Mouse (Mus musculus) limb, embryonic 13.5 days (tissue): ENCODE data around the gene Mif. TPM values are rescaled to one million over a fixed set of nuclear protein-coding genes. Genes with fewer than 3 reads are reported as not detected.
A peak's percentile ranks its signal among the peaks of the same experiment; 100 is the strongest.

Source experiments
- ATAC-seq: fragments of 200-750 bp; cut with Nextera tagmentation; 2 replicates; pipeline ENCODE4 v1.8.0; 2017; ENCODE audit warnings: low read depth, moderate number of reproducible peaks, moderate TSS enrichment; ENCODE audit not compliant: low FRiP score
- H3K27ac ChIP-seq: fragments of 300-500 bp; sonication (generic); 2 replicates; pipeline ENCODE4 v1.5.1; 2015; ENCODE audit warnings: inconsistent platforms, mild to moderate bottlenecking, moderate library complexity
- H3K27me3 ChIP-seq: fragments of 300-500 bp; sonication (generic); 2 replicates; pipeline ENCODE4 v1.6.1; 2015; ENCODE audit warnings: mild to moderate bottlenecking, inconsistent platforms
- H3K36me3 ChIP-seq: fragments of 300-500 bp; sonication (generic); 2 replicates; pipeline ENCODE4 v1.6.1; 2015; ENCODE audit warnings: inconsistent platforms, mild to moderate bottlenecking, moderate library complexity
- H3K4me1 ChIP-seq: fragments of 300-500 bp; sonication (generic); 2 replicates; pipeline ENCODE4 v1.6.1; 2015; ENCODE audit warnings: inconsistent platforms
- H3K4me2 ChIP-seq: fragments of 300-500 bp; sonication (generic); replicated peaks from 2 replicates; pipeline ENCODE4 v1.6.1; 2015; ENCODE audit warnings: inconsistent platforms, mild to moderate bottlenecking, moderate library complexity
- H3K4me3 ChIP-seq: fragments of 300-500 bp; sonication (generic); 2 replicates; pipeline ENCODE4 v1.5.1; 2015; ENCODE audit warnings: moderate library complexity, mild to moderate bottlenecking, inconsistent platforms
- H3K9ac ChIP-seq: fragments of 300-500 bp; sonication (generic); 2 replicates; pipeline ENCODE4 v1.6.1; 2015; ENCODE audit warnings: mild to moderate bottlenecking, inconsistent platforms
- H3K9me3 ChIP-seq: fragments of 300-500 bp; sonication (generic); 2 replicates; pipeline ENCODE4 v1.6.1; 2016; ENCODE audit warnings: inconsistent platforms
- WGBS: fragments of 180-500 bp; shearing (Covaris S2); methylation state at CpG from one replicate; pipeline ENCODE4 v1.1.7; 2015; 5-methylcytosine and 5-hydroxymethylcytosine counted together
- polyA plus RNA-seq: library from polyadenylated mRNA; unstranded; fragments of >200 nt; fragmentation: Nextera tagmentation; extraction: Ambion mirVana; gene quantifications from 2 replicates; pipeline ENCODE4 v1.2.1, GENCODE M21; 2015

The Mif gene
- polyA plus RNA-seq, 1 experiment from 2014 or later: 1,677 TPM

- Histone ChIP-seq H3K4me1 (peaks cover 23% of the 10 kb centered on the region), H3K27ac (no peak overlapping the region), H3K27me3 (no peaks in the 10 kb centered on the region), H3K4me2 (no peak overlapping the region), H3K9me3 (no peaks in the 10 kb centered on the region), H3K36me3 (no peaks in the 10 kb centered on the region), H3K9ac (no peak overlapping the region), H3K4me3 (no peak overlapping the region)
- ATAC-seq: no peak
- WGBS: 92% methylated on average over 8 of the region's 8 CpGs
These were observed 24.7 kb upstream of the Mif start for GRCm38 (mm10) chr10:75884742-75885141.

DNA sequence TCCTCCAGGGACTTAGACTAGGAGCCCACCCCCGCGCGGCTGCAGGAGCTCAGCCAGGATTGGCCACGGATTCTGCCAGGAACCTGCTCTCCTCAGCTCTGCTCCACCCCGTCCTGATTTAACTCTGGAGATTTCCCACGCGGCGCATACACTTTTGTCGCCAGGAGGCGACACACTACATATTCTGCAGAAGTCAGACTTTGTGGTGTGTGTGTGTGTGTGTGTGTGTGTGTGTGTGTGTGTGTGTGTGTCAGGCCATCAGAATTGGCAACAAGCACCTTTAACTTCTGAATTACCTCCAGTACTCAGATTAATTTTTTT, 23.2 kb upstream of the Mif start:
- ATAC-seq: peak; percentile 66
- Histone ChIP-seq H3K9me3 (no peaks in the 10 kb centered on the region), H3K36me3 (no peaks in the 10 kb centered on the region), H3K27ac (0 out of 2 replicates have a peak overlapping the region, but pooled peaks have one; percentile 17), H3K27me3 (no peaks in the 10 kb centered on the region), H3K4me1 (peaks cover 19% of the 10 kb centered on the region), H3K9ac (no peak overlapping the region), H3K4me3 (peak overlapping the region; percentile 5; the same call in 1 of the 2 replicates), H3K4me2 (peak overlapping the region; percentile 48)
- under 1% methylated on average over 10 of the region's 10 CpGs for WGBS

DNA sequence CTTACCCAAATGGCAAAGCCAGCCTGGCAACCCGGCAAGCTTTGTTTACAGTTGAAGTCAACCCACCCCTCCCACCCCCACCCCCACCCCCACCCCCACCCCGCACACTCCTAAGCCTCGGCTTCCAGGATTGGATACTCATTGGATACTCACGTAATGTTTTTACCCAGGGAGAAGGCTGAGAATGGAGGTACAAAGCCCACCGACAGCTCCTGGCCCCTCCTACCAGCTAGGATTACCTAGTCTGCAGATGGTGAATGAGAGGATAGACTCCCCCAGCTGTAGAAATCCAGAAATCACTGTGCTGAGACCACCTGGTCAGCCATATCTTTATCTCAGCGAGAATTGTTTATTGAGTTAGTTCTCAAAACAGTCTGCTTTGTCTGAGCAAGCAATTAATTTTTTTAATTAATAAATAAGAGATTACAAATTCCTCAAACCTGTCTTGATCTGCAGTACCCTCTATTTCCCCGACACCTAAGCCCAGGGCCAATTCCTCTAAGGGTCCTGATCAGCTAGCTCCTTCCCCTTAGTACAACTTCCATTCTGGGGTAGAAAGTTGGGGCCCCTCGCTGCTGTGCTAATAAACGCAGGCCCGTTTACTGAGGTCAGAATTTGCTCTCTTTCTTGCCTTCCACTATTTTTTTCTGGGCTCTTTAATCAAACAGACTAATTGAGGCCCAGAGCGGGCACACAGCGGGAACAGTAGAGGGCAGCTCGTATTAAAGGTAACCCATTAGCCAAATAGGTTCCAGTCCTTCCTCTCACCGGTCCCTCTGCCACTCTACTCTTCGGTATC, 22.6 kb upstream of the Mif start:
- peak; percentile 68 for ATAC-seq
- 2% methylated on average over 15 of the region's 15 CpGs for WGBS
- peak overlapping the region; percentile 5; the same call in 1 of the 2 replicates for H3K4me3 ChIP-seq
- H3K27ac ChIP-seq: peak overlapping the region; percentile 17; the same call in 1 of the 2 replicates
- H3K4me1 ChIP-seq: peaks cover 19% of the 10 kb centered on the region
- H3K36me3 ChIP-seq: no peaks in the 10 kb centered on the region
- no peak overlapping the region for H3K9ac ChIP-seq
- no peaks in the 10 kb centered on the region for H3K27me3 ChIP-seq
- no peaks in the 10 kb centered on the region for H3K9me3 ChIP-seq
- peak overlapping the region; percentile 48 for H3K4me2 ChIP-seq

- Histone ChIP-seq H3K27ac (peak overlapping the region; percentile 78), H3K4me2 (peak overlapping the region; percentile 23; the same call in 1 of the 2 replicates), H3K4me3 (no peak overlapping the region), H3K4me1 (peaks cover 19% of the 10 kb centered on the region), H3K9ac (no peak overlapping the region), H3K9me3 (no peaks in the 10 kb centered on the region), H3K27me3 (no peaks in the 10 kb centered on the region), H3K36me3 (no peaks in the 10 kb centered on the region)
- 19% methylated on average over 20 of the region's 20 CpGs for WGBS
- ATAC-seq: no peak
These were observed 21.8 kb upstream of the Mif start for GRCm38 (mm10) chr10:75881578-75882432.

DNA sequence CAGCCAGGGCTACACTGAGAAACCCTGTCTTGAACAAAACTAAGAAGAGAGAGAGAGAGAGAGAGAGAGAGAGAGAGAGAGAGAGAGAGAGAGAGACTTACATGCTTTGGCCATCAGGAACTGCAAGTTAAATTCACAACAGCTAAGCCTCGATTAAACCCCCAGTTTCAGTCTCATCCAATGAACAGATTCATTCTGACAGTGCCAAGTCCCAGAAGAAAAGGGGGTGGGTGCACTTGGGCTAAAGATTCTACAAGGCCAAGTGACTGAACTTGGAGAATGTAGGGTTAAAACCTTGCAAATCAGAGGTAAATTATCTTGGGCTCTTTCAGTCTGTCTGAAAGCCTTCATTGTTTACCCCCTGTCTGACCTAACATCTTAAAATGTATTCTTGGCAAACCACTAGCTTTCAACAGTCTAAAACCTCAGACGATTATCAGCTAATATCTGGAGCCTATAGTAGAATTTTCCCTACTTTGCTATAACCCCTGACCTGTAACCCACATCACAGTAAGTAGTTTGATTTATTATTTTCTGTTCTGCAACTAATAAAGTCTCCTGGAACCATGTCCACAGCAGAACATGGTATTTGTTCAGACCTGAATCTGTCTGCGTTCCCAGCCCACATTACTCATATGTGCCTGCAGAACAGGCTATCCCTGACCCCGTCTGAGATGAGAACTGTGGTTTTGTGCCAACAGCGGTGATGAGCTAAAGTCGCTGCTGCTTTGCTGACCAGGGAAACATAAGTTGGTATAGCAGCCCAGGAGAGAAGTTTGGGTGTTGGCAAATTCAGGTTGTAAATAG, 20.9 kb upstream of the Mif start:
- no peaks in the 10 kb centered on the region for H3K36me3 ChIP-seq
- WGBS: 44% methylated on average over 6 of the region's 6 CpGs
- H3K9ac ChIP-seq: no peak overlapping the region
- 0 out of 2 replicates have a peak overlapping the region, but pooled peaks have one; percentile 9 for H3K4me2 ChIP-seq
- no peak for ATAC-seq
- H3K4me1 ChIP-seq: peaks cover 19% of the 10 kb centered on the region
- no peaks in the 10 kb centered on the region for H3K9me3 ChIP-seq
- H3K27me3 ChIP-seq: no peaks in the 10 kb centered on the region
- H3K4me3 ChIP-seq: no peak overlapping the region
- H3K27ac ChIP-seq: peak overlapping the region; percentile 78

DNA sequence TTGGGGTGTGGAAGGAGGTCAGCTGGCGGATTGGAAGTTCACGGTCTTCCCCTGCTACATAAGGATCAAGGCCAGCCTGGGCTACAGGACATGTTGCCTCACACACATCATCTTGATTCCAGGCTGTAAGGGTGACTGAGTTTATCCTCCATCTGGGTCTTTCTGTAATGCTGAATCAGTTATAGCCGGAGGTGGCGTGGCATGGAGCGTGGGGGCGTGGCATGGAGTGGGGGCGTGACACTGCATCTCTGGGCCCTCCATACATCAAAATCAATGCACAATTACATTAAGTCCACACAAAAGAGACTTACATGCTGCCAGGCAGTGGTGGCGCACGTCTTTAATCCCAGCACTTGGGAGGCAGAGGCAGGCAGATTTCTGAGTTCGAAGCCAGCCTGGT, 20.3 kb upstream of the Mif start:
- H3K4me3 ChIP-seq: no peak overlapping the region
- no peak overlapping the region for H3K9ac ChIP-seq
- ATAC-seq: no peak
- H3K27me3 ChIP-seq: no peaks in the 10 kb centered on the region
- 91% methylated on average over 10 of the region's 10 CpGs for WGBS
- H3K4me2 ChIP-seq: no peak overlapping the region
- peak overlapping the region; percentile 72; the same call in 1 of the 2 replicates for H3K27ac ChIP-seq
- peaks cover 19% of the 10 kb centered on the region for H3K4me1 ChIP-seq
- no peaks in the 10 kb centered on the region for H3K9me3 ChIP-seq
- no peaks in the 10 kb centered on the region for H3K36me3 ChIP-seq

DNA sequence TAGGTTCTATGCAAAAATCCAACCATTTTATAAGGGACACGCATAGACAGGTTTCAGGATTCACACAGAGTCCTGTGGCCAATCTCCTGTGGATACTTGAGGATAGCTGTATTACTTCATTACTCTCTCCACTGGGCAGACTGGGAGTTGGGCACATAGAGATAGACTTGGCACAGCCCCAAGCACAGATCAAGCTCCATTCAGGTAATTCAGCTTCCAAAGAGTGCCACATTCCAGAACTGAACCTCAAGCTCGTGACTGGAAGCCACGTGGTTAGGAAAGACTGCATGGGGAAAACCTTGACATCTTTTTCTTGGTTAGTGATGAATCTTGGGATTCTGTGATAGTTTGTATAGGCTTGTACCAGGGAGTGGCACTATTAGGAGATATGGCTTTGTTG, 18.8 kb upstream of the Mif start:
- Histone ChIP-seq H3K9me3 (no peaks in the 10 kb centered on the region), H3K27ac (no peak overlapping the region), H3K4me1 (peaks cover 19% of the 10 kb centered on the region), H3K36me3 (no peaks in the 10 kb centered on the region), H3K4me3 (no peak overlapping the region), H3K4me2 (no peak overlapping the region), H3K9ac (no peak overlapping the region), H3K27me3 (no peaks in the 10 kb centered on the region)
- no peak for ATAC-seq
- WGBS: 87% methylated on average over 3 of the region's 3 CpGs

DNA sequence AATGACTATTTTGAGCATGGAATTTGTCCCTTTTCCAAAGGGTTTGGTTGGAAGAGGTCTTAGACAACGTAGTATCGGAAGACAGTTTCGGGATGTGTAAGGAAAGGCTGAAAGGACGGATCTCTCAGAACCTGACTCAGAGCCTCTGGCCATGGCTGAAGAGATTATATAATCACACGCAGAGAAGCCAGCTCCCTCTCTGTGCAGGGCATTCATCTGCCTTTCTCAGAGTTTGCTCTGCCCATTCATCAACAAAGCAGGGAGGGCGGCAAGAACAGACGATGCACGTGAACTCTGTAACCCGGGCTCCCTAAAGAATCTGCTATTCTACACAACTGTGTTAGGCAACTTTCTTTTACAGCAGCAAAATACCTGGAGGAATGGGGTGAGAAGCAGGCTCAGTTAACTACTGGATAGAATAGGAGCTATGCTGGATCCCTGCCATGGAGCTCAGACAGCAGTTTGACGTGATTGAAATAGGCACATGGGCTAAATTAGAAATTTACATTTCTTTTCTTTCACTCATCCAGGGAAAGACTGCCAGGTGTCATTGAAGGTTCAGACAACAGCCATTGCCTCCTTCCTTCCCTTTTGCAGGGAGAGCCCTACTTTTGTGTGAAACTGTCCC, 13.6 kb upstream of the Mif start:
- ATAC-seq: no peak
- Histone ChIP-seq H3K4me2 (peak overlapping the region; percentile 69), H3K9ac (no peak overlapping the region; the same call in 1 of the 2 replicates), H3K36me3 (no peaks in the 10 kb centered on the region), H3K27me3 (no peaks in the 10 kb centered on the region), H3K9me3 (no peaks in the 10 kb centered on the region), H3K4me1 (peaks cover 10% of the 10 kb centered on the region), H3K27ac (no peak overlapping the region), H3K4me3 (peak overlapping the region; percentile 38; the same call in 1 of the 2 replicates)
- 55% methylated on average over 10 of the region's 10 CpGs for WGBS

GRCm38 (mm10) chr10:75872915-75873542, 13.0 kb upstream of the Mif start:
- no peaks in the 10 kb centered on the region for H3K27me3 ChIP-seq
- peaks cover 10% of the 10 kb centered on the region for H3K4me1 ChIP-seq
- peak overlapping the region; percentile 38 for H3K4me3 ChIP-seq
- H3K4me2 ChIP-seq: peak overlapping the region; percentile 69
- ATAC-seq: peak; percentile 98
- no peaks in the 10 kb centered on the region for H3K36me3 ChIP-seq
- H3K9ac ChIP-seq: peak overlapping the region; percentile 58
- peak overlapping the region; percentile 58; the same call in 1 of the 2 replicates for H3K27ac ChIP-seq
- H3K9me3 ChIP-seq: no peaks in the 10 kb centered on the region
- WGBS: 3% methylated on average over 11 of the region's 11 CpGs

DNA sequence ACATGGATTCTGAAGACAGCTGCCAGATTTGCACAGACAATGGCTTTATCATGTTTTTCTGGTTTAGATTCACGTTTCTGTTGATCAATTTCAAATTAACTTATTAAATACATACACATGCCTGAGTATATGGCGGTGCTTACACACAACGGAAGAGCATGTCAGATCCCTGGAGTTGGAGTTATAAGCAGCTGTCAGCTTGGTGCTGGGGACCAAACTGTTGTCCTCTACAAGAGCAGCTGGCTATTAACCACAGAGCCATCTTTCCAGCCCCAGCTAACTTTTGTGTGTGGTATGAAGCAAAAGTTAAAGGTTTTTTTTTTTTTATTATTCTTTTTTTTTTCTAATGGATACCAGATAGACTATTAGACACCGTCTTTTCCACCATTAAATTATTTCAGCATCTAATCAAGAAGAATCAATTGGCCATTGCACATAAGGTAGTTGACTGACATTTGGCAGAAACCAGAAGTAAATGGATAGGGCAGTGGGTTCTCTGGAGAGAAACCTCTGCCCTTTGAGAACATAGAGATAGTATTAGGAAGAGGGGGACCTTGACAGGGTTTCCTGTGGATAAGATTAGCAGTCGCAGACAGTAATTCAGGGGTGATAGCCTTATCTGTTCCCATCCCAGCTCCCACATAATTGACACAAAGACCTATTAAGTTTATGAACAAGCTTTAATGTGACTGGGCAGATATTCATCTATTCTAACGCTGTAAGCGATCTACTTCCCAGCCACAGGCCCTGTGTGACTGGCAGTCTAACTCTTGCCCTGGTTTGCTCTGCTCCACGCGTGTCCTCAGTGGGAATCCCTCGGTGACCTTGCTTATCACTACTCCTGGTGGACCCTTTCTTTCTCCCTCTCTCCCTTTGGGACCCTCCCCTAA, 12.2 kb upstream of the Mif start:
- ATAC-seq: no peak
- Histone ChIP-seq H3K9ac (peak overlapping the region; percentile 58; the same call in 1 of the 2 replicates), H3K27me3 (no peaks in the 10 kb centered on the region), H3K4me3 (peak overlapping the region; percentile 38), H3K36me3 (no peaks in the 10 kb centered on the region), H3K4me1 (peaks cover 10% of the 10 kb centered on the region), H3K9me3 (no peaks in the 10 kb centered on the region), H3K27ac (no peak overlapping the region), H3K4me2 (peak overlapping the region; percentile 69)
- 41% methylated on average over 10 of the region's 10 CpGs for WGBS
